Mouse (Mus musculus): ENCODE measurements around the gene Gm42878. TPM values are rescaled to one million over a fixed set of nuclear protein-coding genes. Genes with fewer than 3 reads are reported as not detected.

The Gm42878 gene
- total RNA-seq (2012; rRNA removed) (0.13 TPM in 1 of 2 replicates, not detected in the other), total RNA-seq (2014; rRNA removed) (0.58 and 1.0 TPM in 2 replicates), polyA plus RNA-seq (2012; ENCODE audit: insufficient read length, low read depth) (not detected in 2 replicates)

- in situ Hi-C loops (cut with MboI; ENCODE audit: low pct_ligation_motif_present, low pct_unique_long_range_greater_than_20kb, low sequenced_read_pairs): no loop called here
- no peaks in the 10 kb centered on the region for H3K27me3 ChIP-seq (replicated peaks)
- H3K9me3 ChIP-seq (replicated peaks; ENCODE audit: low read length): no peaks in the 10 kb centered on the region
- no peak for DNase-seq (ENCODE audit: extremely low read depth)
- H3K9ac ChIP-seq (ENCODE audit: insufficient read depth, low read depth): peak within 1 kb of the TSS; percentile 93
- H3K27ac ChIP-seq (ENCODE audit: insufficient read depth, low read depth): peak within 1 kb of the TSS; percentile 2; the same call in 1 of the 2 replicates
- H3K4me1 ChIP-seq (ENCODE audit: control insufficient read depth in 1 of 2, insufficient read depth in 2 of 2): peaks cover 0 to 36% of the 10 kb centered on the region in 2 experiments; a peak in 2 of 4 replicates
- TF ChIP-seq GABPA (IDR thresholded peaks at IDR 0.05; ENCODE audit: insufficient replicate concordance, low read depth, low read length): no peak
- no peak for TF ChIP-seq ZKSCAN1 (IDR thresholded peaks at IDR 0.05; ENCODE audit: borderline replicate concordance, low read depth, low read length)
- TF ChIP-seq POLR2AphosphoS2 (IDR thresholded peaks at IDR 0.05; ENCODE audit: low read depth, low read length): no peak
- no peak for TF ChIP-seq POLR2A (IDR thresholded peaks at IDR 0.05; ENCODE audit: low read depth, low read length)
- no peak for TF ChIP-seq JUN (IDR thresholded peaks at IDR 0.05; ENCODE audit: insufficient read depth, low read depth, low read length)
- TF ChIP-seq MYC (IDR thresholded peaks at IDR 0.05; ENCODE audit: low read depth, low read length): no peak
- TF ChIP-seq MAZ (IDR thresholded peaks at IDR 0.05; ENCODE audit: low read depth, low read length): no peak
- no peak for TF ChIP-seq KAT2A (IDR thresholded peaks at IDR 0.05; ENCODE audit: insufficient replicate concordance, low read length)
- TF ChIP-seq USF2 (conservative IDR thresholded peaks at IDR 0.05; ENCODE audit: low read depth, low read length): no peak
- H3K4me2 ChIP-seq (ENCODE audit: insufficient read depth, low read depth, poor library complexity, severe bottlenecking): peak within 1 kb of the TSS; percentile 87
- H3K4me3 ChIP-seq (replicated peaks in 1 of 3; ENCODE audit: low read depth in 2 of 3, low read length in 2 of 3, poor library complexity in 1 of 3): peak within 1 kb of the TSS; percentile 76 to 100 (median 96)
- dilution Hi-C loops (cut with MboI; ENCODE audit: extremely low pct_ligation_motif_present, extremely low pct_unique_long_range_greater_than_20kb, low sequenced_read_pairs): no loop called here
- peaks cover 41% of the 10 kb centered on the region for H3K79me2 ChIP-seq (replicated peaks; ENCODE audit: control insufficient read depth, extremely low read depth, insufficient read depth, poor library complexity, severe bottlenecking)
- H3K36me3 ChIP-seq (replicated peaks in 1 of 2; ENCODE audit: control insufficient read depth in 1 of 2, insufficient read depth in 1 of 2, low read length in 1 of 2): peaks cover 0 to 25% of the 10 kb centered on the region in 2 experiments
These were observed at the start of gene Gm42878, which contains the start of gene Adam1a for GRCm38 (mm10) chr5:121544910-121545792. Gene Gm42878 (minus strand): TSS chr5:121545482. Gene Adam1a (minus strand): TSS chr5:121545482.

GRCm38 (mm10) chr5:121594714-121595313 lies 49.5 kb upstream of the Gm42878 start:
- peak overlapping the region; percentile 31; the same call in 1 of the 2 replicates for H3K9ac ChIP-seq (ENCODE audit: insufficient read depth, low read depth)
- dilution Hi-C loops (cut with MboI; ENCODE audit: extremely low pct_ligation_motif_present, extremely low pct_unique_long_range_greater_than_20kb, low sequenced_read_pairs): no loop called here
- DNase-seq (ENCODE audit: extremely low read depth): no peak
- no peaks in the 10 kb centered on the region for H3K79me2 ChIP-seq (replicated peaks; ENCODE audit: control insufficient read depth, extremely low read depth, insufficient read depth, poor library complexity, severe bottlenecking)
- H3K4me1 ChIP-seq (ENCODE audit: control insufficient read depth in 1 of 2, insufficient read depth in 2 of 2): peaks cover 5 to 38% of the 10 kb centered on the region in 2 experiments; a peak in 3 of 4 replicates
- TF ChIP-seq RAD21 (IDR thresholded peaks at IDR 0.05; ENCODE audit: low read depth, low read length) (no peak), MEF2A (IDR thresholded peaks at IDR 0.05; ENCODE audit: borderline replicate concordance, low read depth, low read length) (no peak), POLR2A (IDR thresholded peaks at IDR 0.05; ENCODE audit: low read depth, low read length) (no peak), TBP (conservative IDR thresholded peaks at IDR 0.05; ENCODE audit: low read depth, low read length) (no peak), HCFC1 (IDR thresholded peaks at IDR 0.05; ENCODE audit: low read depth, low read length) (no peak), USF2 (conservative IDR thresholded peaks at IDR 0.05; ENCODE audit: low read depth, low read length) (no peak), ZMIZ1 (IDR thresholded peaks at IDR 0.05; ENCODE audit: low read depth, low read length) (no peak)
- H3K4me3 ChIP-seq (replicated peaks in 1 of 3; ENCODE audit: low read depth in 2 of 3, low read length in 2 of 3, poor library complexity in 1 of 3): no peak overlapping the region
- peaks cover 0 to 11% of the 10 kb centered on the region in 2 experiments for H3K36me3 ChIP-seq (replicated peaks in 1 of 2; ENCODE audit: control insufficient read depth in 1 of 2, insufficient read depth in 1 of 2, low read length in 1 of 2)
- no peak overlapping the region; the same call in 1 of the 2 replicates for H3K4me2 ChIP-seq (ENCODE audit: insufficient read depth, low read depth, poor library complexity, severe bottlenecking)
- no peaks in the 10 kb centered on the region for H3K27me3 ChIP-seq (replicated peaks)
- H3K9me3 ChIP-seq (replicated peaks; ENCODE audit: low read length): no peaks in the 10 kb centered on the region
- H3K27ac ChIP-seq (ENCODE audit: insufficient read depth, low read depth): no peak overlapping the region
- in situ Hi-C loops (cut with MboI; ENCODE audit: low pct_ligation_motif_present, low pct_unique_long_range_greater_than_20kb, low sequenced_read_pairs): no loop called here
